Mouse (Mus musculus) pancreas, adult 10 weeks (tissue): ENCODE data around the gene Tm9sf2. TPM values are rescaled to one million over a fixed set of nuclear protein-coding genes. Genes with fewer than 3 reads are reported as not detected.

Experiments used
- polyA plus RNA-seq: library from polyadenylated mRNA; stranded (reverse); fragments of 350-450 nt; fragmentation: Illumina TruSeq; extraction: RNeasy Lipid Tissue Mini Kit (QIAGEN cat#74804); gene quantifications from one replicate; pipeline ENCODE4 v1.2.3, GENCODE M21; 2015; ENCODE audit warnings: low read depth, low replicate concordance; ENCODE audit not compliant: insufficient read depth

Gene Tm9sf2
- polyA plus RNA-seq = 28.8 TPM

DNA sequence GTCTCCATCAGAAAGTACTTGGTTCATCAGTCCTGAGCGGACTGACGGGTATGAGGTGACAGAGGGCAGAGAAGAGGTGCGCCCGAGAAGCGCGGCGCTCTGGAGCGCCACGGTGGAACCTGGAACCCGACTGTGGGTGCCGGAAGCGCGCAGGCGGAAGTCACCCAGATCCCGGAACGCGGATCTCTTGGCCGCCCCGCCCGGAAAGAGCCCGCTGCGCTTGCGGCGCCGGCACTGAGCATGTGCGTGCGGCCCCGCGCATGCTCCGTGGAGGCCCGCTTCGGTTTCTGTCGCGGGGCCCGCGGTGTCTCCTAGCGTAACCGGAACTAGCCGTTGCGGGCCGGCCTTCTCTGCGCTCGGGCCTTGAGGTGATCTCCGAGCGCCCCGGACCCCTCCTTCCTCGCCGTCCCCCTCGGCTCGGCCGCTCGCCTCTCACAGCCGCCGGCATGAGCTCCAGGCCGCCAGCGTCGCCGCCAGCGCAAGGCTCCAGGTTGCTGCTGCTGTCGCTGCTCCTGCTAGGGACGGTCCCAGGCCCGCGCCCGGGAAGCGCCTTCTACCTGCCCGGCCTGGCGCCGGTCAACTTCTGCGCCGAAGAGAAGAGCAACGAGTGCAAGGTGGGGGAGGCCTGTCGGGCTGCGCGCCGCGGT lies at the start of gene Tm9sf2:
Gene Tm9sf2, plus strand, starts transcription at position 217 of the 647 bp plus-strand sequence.

GRCm38 (mm10) chr14:122181078-122181814 lies 74.4 kb downstream of the Tm9sf2 start, which contains the start of gene Clybl:
TSS of gene Clybl (plus strand) at chr14:122181704.

Other genes with a start within 250 kb of the Tm9sf2 start
- 6.4 TPM for gene Ubac2, start 228.4 kb upstream of the Tm9sf2 start, polyA plus RNA-seq
- gene Gpr18, start 191.3 kb upstream of the Tm9sf2 start, polyA plus RNA-seq = not detected
- gene Gpr183, start 141.8 kb upstream of the Tm9sf2 start, polyA plus RNA-seq = not detected
- not detected for gene Timm8a2, start 72.4 kb upstream of the Tm9sf2 start, polyA plus RNA-seq
- 7.7 TPM for gene Clybl, start 74.7 kb downstream of the Tm9sf2 start, polyA plus RNA-seq